Mouse (Mus musculus) urinary bladder, postnatal 14 days (tissue): ENCODE measurements around the gene Timm50.
A peak's percentile ranks its signal among the peaks of the same experiment; 100 is the strongest.

ENCODE experiments used
- DNase-seq: peaks from one replicate; pipeline ENCODE4 v3.0.0; 2021; ENCODE audit warnings: low spot score

Timm50 gene

GRCm38 (mm10) chr7:28311926-28312543 is at the start of gene Timm50:
Gene Timm50 (minus strand): TSS chr7:28312072.
- peak; percentile 98 for DNase-seq

- DNase-seq: no peak
Measured at GRCm38 (mm10) chr7:28360291-28360690, 48.4 kb upstream of the Timm50 start.

GRCm38 (mm10) chr7:28359854-28360253 is 48.0 kb upstream of the Timm50 start:
- DNase-seq: peak; percentile 24

GRCm38 (mm10) chr7:28358431-28358830 is 46.6 kb upstream of the Timm50 start:
- no peak for DNase-seq

- no peak for DNase-seq
Measured at GRCm38 (mm10) chr7:28357984-28358383, 46.1 kb upstream of the Timm50 start.

- peak; percentile 59 for DNase-seq
Measured at GRCm38 (mm10) chr7:28356981-28357380, 45.1 kb upstream of the Timm50 start.

DNA sequence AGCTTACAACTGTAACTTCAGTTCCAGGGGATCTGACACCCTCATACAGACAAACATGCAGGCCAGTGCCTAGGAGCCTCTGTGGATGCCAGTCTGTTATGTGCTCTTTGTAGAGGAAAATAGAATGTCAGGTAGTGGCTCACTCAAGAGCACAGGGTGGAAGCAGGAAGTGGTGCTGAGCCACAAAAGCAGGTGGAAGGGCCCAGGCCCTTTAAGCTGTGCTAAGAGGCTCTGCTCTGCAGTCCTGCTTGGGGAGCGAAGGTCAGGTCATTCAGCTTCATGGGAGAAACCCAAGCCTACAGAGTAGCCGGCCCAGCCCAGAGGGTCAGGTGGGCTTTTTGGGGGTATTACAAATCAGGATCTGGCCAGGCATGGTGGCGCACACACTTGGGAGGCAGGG is 43.3 kb upstream of the Timm50 start:
- no peak for DNase-seq

DNA sequence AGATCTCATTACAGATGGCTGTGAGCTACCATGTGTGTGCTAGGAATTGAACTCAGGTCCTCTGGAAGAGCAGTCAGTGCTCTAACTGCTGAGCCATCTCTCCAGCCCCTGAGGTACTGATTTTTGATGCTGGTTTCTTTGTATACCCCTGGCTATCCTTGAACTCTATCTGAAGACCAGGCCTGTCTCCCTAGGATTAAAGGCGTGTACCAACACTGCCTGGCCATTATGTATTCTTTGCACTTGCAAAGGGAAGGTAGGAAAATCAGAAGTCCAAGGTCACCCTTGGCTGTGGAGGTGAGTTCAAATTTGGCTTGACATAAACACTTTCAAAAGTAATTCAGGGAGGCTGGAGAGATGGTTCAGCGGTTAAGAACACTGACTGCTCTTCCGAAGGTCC is 42.7 kb upstream of the Timm50 start:
- DNase-seq: no peak

DNA sequence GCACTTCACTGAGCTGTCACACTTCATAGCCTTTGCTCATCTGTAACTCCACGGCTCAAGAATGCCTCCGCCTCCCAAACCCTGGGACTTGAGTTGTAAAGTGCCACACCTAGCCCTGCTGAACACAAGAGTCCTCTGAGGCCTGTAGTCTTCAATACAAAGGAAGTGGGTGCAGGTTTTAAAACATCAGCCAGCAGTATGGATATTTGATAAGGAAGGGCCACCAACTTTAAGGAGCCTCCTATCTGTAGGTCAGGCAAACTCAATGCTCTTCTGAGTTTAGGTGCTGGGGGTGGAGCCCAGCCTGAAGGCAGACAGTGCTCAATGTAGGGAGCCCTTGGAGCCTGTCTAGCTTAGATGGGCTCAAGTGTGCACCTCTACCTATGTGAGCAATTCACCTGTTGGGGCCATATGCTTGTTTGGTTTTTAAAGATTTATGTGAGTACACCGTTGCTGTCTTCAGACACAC is 42.3 kb upstream of the Timm50 start:
- DNase-seq: no peak

DNA sequence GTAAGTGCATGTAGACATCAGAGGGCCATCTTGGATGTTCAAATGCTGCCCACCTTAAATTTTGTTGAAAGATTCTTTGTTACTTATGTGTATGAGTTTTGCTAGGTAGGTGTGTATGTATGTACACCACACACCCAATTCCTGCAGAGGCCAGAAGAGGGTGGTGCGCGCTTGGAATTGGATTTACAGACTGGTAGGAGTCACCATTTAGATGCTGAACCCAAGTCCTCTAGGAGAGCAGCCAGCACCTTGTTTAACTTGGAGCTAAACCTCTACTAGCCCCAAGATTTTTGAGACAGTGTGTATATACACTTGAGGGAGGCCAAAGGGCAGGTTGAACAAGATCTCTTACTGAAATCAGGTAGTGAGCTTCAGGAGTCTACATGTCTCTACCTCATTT is 41.4 kb upstream of the Timm50 start:
- DNase-seq: no peak

GRCm38 (mm10) chr7:28351676-28352191 is 39.9 kb upstream of the Timm50 start:
- DNase-seq: no peak

DNA sequence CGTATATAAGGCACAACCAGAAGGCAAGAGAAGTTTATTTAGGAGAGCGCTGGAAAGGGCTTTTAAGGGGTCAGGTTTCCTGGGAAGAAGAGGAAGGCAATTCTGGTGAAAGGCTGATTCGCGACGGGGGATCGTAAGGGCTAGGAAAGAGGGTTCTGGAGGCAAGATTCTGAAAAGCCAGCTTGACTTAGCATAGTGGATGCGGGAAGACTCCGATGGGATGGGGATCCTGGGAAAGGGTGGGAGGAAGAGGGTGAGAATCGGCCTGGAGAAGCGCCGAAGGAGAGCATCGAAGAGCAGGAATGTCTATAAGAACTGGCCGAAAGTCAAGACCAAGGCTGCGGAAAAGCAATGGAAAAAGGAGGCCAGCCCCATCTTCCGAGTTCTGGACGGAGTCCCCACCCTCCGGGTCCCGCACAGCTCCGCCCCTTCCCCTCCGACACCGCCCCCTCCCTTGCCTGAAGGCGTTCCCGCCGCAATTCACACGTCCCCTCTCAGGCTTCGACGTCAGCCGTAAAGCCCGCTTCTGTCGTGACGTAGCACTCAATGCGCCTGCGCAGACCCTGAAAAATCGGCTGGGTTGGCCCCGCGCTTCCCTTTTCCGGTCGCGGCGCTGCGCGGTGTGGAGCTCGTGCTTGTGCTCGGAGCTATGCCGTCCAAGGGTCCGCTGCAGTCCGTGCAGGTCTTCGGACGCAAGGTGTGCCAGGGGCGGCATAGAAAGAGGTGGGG is 38.4 kb upstream of the Timm50 start, which contains the start of gene Rps16:
Rps16 (plus strand) TSS at position 498 of the 729 bp plus-strand sequence.
- peak; percentile 98 for DNase-seq

DNA sequence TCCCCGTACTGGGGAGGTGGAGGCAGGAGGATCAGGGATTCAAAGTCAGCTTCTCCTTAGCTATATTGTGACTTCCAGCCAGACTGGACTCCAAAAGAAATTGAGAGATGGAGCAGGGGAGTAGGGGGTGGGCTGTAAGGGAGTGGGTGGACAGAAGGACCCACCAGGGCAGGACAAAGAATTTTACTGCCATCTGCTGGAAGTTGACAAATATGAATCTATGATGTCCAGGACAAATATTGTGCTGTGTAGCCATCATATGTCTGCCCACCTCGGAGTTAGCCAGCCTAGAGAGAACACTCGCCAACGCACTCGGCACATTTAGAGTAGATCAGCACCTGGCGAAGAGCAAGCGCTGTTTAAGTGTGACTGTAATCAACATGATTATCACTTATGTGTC is 36.7 kb upstream of the Timm50 start:
- DNase-seq: no peak

DNA sequence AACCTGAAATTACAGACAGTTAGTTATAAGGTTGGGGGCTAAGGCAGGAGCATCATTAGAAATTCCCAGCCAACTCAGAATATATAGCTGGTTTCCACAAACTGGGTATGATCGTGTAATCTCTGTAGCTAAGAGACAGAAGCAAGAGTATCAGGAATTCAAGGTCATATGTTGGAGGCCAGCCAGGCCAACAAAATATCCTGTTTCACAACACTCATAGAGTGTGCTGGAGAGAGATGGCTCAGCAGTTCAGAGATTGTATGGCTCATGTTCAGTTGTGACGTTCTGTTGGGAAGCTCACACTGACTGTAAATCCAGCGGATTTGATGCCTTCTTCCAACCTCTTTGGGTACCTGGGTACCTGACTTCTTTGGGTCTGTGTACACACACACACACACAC is 35.9 kb upstream of the Timm50 start:
- no peak for DNase-seq

- DNase-seq: peak; percentile 65
Measured at GRCm38 (mm10) chr7:28344637-28345036, 32.8 kb upstream of the Timm50 start.

- DNase-seq: no peak
Measured at GRCm38 (mm10) chr7:28341381-28341780, 29.5 kb upstream of the Timm50 start.

DNA sequence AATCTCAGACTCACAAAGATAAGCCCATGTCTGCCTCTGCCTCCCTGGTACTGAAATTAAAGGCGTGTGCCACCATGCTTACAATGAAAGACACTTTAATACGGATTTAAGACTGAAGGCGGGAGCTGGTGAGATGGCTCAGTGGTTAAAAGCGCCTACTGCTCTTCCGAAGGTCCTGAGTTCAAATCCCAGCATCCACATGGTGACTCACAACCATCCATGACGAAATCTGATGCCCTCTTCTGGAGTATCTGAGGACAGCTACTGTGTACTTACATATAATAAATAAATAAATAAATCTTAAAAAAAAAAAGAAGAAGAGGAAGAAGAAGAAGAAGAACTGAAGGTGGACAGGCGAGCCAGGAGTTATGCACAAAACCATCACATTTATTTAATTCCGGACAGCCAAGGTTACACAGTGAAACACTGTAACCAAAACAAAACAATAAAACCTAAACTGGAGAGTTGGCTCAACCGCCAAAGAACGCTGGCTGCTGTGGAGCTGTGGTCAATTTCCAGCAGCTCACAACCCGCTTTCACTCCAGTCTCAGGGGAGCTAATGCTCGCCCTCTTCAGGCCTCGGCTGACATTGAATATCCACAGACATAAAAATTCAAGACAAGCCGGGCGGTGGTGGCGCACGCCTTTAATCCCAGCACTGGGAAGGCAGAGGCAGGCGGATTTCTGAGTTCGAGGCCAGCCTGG is 27.5 kb upstream of the Timm50 start:
- peak; percentile 50 for DNase-seq

DNA sequence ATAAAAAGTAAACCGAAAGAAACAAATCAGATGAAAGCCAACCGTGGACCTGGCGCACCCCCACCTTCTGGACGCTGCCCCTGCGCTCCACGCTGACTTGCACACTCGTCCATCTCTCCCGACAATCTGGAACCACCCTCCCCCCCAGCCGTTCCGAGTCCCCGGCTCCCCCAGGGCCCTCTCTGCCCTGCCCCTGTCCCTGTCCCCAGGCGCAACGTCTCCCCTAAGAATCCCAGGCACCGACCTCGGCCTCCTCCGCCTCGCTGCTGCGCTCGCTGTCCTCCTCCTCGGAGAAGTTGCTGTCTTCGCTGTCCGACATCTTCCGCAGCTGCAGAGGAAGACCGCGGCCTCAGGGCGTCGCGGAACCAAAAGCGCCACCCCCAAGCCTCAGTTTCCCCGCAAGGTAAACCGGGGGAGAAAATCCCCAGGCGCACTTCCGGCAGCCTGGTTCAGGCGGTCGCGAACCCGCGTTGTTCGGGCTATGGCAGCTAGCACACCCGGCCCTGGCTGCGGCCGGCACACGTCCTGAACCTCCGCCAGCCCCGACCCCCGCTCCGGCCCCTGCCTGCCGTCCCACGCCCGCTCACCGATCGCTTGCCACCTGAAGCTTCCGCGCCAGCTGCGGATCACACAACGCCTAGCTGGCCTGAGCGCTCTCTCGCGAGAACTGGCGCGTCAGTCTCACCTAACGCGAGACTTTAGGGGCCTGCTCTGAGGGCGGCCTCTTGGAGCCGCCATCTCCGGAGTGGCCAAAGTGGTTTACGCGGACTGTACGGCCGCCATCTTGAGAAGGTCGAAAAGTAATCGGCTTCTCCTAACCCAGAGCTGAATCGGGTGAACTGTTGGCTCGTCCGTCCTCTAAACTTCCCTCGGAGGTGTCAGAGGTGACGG is 26.5 kb upstream of the Timm50 start, which contains the start of gene Supt5:
Supt5 (minus strand) TSS at position 639 of the 891 bp plus-strand sequence.
- peak; percentile 98 for DNase-seq

DNA sequence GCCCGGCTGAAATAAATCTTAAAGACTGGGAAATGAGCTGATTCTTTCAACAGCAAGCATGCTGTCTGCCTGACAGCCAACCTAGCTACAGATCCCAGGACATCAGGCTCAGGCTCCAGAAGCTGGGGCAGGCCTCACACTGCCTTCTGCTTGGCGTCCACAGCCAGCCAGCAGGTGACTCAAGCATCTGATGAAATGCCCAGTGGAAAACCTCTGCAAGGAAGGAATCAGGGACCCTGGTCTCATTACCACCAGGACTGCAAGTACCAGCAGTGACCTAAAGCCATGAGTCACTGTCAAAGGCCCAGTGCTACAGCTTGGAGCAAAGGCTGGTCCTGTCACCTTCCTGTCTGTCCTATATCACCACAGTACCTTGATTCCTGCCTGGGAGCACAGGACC is 23.6 kb upstream of the Timm50 start:
- DNase-seq: no peak

- DNase-seq: no peak
Measured at GRCm38 (mm10) chr7:28334534-28334933, 22.7 kb upstream of the Timm50 start.

DNA sequence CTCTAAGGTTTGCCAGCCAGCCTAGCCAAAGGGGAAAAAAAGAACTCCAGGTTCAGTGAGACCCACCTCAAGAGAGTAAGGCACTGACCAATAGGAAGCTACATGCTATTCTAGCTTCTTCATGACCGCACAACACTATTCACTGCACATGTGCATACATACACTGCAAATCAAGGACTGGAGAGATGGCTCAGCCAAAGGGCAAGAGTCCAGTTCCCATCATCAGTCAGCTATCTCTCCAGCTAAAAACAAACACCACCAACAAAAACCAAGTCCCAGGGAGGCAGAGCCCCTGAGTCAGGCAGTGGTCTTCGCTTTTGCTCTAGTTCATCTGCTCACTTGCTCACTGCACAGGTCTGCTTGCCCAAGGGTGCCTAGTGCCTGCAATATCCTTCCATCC is 16.4 kb upstream of the Timm50 start:
- no peak for DNase-seq

GRCm38 (mm10) chr7:28326457-28326856 is 14.6 kb upstream of the Timm50 start:
- no peak for DNase-seq
